Mouse (Mus musculus): Measurements from ENCODE around the gene P2rx6. TPM values are rescaled to one million over a fixed set of nuclear protein-coding genes. Genes with fewer than 3 reads are reported as not detected.
"Not testable (repeated sequence)": the region's sequence is repeated elsewhere in the genome, so short reads cannot be mapped to it uniquely, and the experiment has no call there.

Gene P2rx6
- polyA plus RNA-seq, 1 experiment from 2014 or later = 0.27 TPM

DNA sequence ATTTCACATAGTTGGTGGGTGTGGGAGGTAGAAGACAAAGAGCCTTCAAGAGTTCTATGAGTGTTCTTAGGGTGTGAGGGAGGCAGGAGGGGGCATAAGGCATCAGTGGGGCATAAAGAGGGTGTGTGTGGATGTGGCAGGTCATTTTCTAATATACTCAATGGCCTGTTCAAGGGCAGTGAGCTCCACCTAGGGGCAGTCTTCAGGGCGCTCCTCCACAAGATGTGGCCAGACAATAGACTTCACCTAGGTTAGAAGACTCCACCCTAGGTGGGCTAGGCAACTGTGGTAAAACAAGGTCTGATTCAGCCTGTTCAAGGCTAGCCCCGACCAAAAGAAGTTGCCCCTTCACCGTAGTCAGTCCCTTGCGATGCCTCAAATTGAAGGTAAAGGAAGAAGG lies 29.4 kb upstream of the P2rx6 start:
- H3K36me3 ChIP-seq (ENCODE audit: control insufficient read depth, insufficient read depth, low read length) = peaks cover 19% of the 10 kb centered on the region
- peaks cover 12% of the 10 kb centered on the region for H3K4me1 ChIP-seq (ENCODE audit: control insufficient read depth, insufficient read depth, low read length)
- H3K9ac ChIP-seq (ENCODE audit: low read depth, low read length) = no peak overlapping the region
- H3K27ac ChIP-seq (ENCODE audit: low read depth, low read length) = no peak overlapping the region
- 49% methylated on average over 4 of the region's 4 CpGs for WGBS
- no peaks in the 10 kb centered on the region for H3K27me3 ChIP-seq (ENCODE audit: control insufficient read depth, insufficient read depth, low read length)
- no peaks in the 10 kb centered on the region for H3K9me3 ChIP-seq (ENCODE audit: control insufficient read depth, low read length)
- no peak overlapping the region; the same call in 1 of the 2 replicates for H3K4me2 ChIP-seq (replicated peaks; ENCODE audit: low read depth, low read length)
- ATAC-seq (ENCODE audit: low FRiP score, low TSS enrichment) = no peak
- H3K4me3 ChIP-seq (ENCODE audit: low read length) = no peak overlapping the region

DNA sequence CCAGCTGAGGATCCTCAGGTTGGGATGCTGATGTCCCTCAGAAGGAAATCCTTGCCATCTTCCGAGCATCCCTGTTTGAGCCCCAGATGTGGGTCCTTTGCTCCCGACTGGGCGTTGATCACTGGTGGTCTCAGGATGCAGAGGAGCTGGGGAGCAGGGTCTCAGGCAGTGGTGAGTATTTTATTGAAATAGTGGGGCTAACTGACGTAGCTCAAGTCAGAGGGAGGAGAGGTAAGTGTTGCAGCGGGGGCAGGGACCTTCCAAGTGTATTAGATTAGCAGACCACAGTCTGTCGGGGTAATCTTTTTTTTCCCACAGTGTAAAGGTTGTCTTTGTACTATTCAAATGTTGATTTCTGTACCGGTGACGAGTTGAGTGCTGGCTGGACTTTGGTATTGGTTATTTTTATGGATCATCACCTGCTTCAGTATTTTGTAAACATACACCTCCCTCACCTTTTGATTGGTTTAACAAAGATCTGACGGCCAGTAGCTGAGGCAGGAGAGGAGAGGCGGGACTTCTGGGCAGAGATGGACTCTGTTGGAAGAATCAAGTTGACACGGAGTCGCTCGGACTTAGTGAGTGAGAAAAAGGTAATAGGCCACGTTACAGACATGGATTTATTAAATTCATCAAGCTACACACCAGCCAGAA lies 28.9 kb upstream of the P2rx6 start:
- Histone ChIP-seq H3K4me3 (ENCODE audit: low read length) (no peak overlapping the region), H3K27me3 (ENCODE audit: control insufficient read depth, insufficient read depth, low read length) (no peaks in the 10 kb centered on the region), H3K4me1 (ENCODE audit: control insufficient read depth, insufficient read depth, low read length) (peaks cover 12% of the 10 kb centered on the region), H3K27ac (ENCODE audit: low read depth, low read length) (no peak overlapping the region), H3K9me3 (ENCODE audit: control insufficient read depth, low read length) (no peaks in the 10 kb centered on the region), H3K4me2 (replicated peaks; ENCODE audit: low read depth, low read length) (no peak overlapping the region), H3K36me3 (ENCODE audit: control insufficient read depth, insufficient read depth, low read length) (peaks cover 13% of the 10 kb centered on the region), H3K9ac (ENCODE audit: low read depth, low read length) (no peak overlapping the region)
- 75% methylated on average over 14 of the region's 14 CpGs for WGBS
- no peak for ATAC-seq (ENCODE audit: low FRiP score, low TSS enrichment)

DNA sequence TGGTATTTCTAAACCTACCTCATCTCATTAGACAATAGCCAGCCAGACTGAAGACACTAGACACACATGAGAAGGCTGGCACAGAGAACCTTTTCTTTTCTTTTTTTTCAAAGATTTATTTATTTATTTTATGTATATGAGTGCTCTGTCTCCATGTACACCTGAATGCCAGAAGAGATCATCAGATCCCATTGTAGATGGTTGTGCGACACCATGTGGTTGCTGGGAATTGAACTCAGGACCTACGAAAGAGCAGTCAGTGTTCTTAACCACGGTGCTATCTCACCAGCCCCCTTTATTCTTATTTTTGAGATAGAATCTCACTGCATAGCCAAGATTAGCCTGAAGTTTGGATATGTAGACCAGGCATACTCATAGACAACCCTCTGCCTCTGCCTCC lies 25.1 kb upstream of the P2rx6 start:
- no peak for ATAC-seq (ENCODE audit: low FRiP score, low TSS enrichment)
- Histone ChIP-seq H3K36me3 (ENCODE audit: control insufficient read depth, insufficient read depth, low read length) (no peaks in the 10 kb centered on the region), H3K27me3 (ENCODE audit: control insufficient read depth, insufficient read depth, low read length) (no peaks in the 10 kb centered on the region), H3K4me2 (replicated peaks; ENCODE audit: low read depth, low read length) (no peak overlapping the region), H3K27ac (ENCODE audit: low read depth, low read length) (no peak overlapping the region), H3K9me3 (ENCODE audit: control insufficient read depth, low read length) (no peaks in the 10 kb centered on the region), H3K4me1 (ENCODE audit: control insufficient read depth, insufficient read depth, low read length) (peaks cover 3% of the 10 kb centered on the region), H3K9ac (ENCODE audit: low read depth, low read length) (no peak overlapping the region), H3K4me3 (ENCODE audit: low read length) (no peak overlapping the region)
- WGBS = 90% methylated on average over 3 of the region's 3 CpGs

DNA sequence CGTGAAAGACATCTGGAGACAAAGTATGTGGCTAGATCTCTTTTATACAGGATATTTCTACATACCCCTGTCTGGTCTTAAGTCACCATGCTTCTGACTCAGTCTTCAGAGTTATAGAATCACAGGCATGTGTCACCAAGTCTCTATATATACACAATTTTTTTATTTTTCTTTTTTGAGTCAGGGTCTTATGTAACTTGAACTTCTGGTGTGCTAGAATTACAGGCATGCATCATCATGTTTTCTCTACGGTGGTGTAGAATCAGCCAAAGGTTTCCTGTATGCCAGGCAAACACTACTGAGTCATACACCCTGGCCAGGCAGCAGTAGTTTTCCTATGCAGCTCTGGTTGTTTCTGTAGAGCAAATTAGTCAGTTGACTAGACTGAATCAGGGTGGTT lies 19.1 kb upstream of the P2rx6 start:
- H3K4me2 ChIP-seq (replicated peaks; ENCODE audit: low read depth, low read length) = no peak overlapping the region
- H3K4me3 ChIP-seq (ENCODE audit: low read length) = no peak overlapping the region
- peaks cover 7% of the 10 kb centered on the region; the same call in 1 of the 2 replicates for H3K27me3 ChIP-seq (ENCODE audit: control insufficient read depth, insufficient read depth, low read length)
- H3K4me1 ChIP-seq (ENCODE audit: control insufficient read depth, insufficient read depth, low read length) = no peaks in the 10 kb centered on the region
- no peaks in the 10 kb centered on the region for H3K9me3 ChIP-seq (ENCODE audit: control insufficient read depth, low read length)
- no peaks in the 10 kb centered on the region for H3K36me3 ChIP-seq (ENCODE audit: control insufficient read depth, insufficient read depth, low read length)
- H3K9ac ChIP-seq (ENCODE audit: low read depth, low read length) = no peak overlapping the region
- H3K27ac ChIP-seq (ENCODE audit: low read depth, low read length) = no peak overlapping the region
- WGBS = 79% methylated on average over 2 of the region's 2 CpGs
- ATAC-seq (ENCODE audit: low FRiP score, low TSS enrichment) = no peak

DNA sequence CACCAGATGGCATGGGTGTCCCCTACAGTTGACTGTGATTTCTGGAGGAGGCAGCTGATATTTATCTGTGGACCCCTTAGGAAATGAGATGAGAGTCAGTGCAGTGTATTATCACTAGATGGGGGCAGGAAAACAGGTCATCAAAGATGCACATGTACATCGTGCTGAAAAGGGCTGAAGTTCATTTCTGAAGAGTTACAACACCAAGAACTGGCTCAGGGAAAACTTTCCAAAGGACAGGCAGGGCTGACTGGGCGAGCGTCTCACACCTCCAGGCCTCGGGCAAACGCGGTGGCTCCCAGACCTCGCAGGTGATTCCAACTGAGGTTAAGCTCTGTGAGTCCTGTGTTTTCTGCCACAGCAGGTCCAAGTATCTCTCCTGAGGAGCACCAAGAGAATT lies 8.8 kb upstream of the P2rx6 start:
- 79% methylated on average over 7 of the region's 7 CpGs for WGBS
- no peaks in the 10 kb centered on the region for H3K27me3 ChIP-seq (ENCODE audit: control insufficient read depth, insufficient read depth, low read length)
- no peak for ATAC-seq (ENCODE audit: low FRiP score, low TSS enrichment)
- no peaks in the 10 kb centered on the region; the same call in 1 of the 2 replicates for H3K4me1 ChIP-seq (ENCODE audit: control insufficient read depth, insufficient read depth, low read length)
- no peak overlapping the region for H3K4me2 ChIP-seq (replicated peaks; ENCODE audit: low read depth, low read length)
- no peak overlapping the region for H3K27ac ChIP-seq (ENCODE audit: low read depth, low read length)
- no peaks in the 10 kb centered on the region for H3K36me3 ChIP-seq (ENCODE audit: control insufficient read depth, insufficient read depth, low read length)
- H3K9ac ChIP-seq (ENCODE audit: low read depth, low read length) = no peak overlapping the region
- H3K4me3 ChIP-seq (ENCODE audit: low read length) = no peak overlapping the region
- H3K9me3 ChIP-seq (ENCODE audit: control insufficient read depth, low read length) = no peaks in the 10 kb centered on the region

DNA sequence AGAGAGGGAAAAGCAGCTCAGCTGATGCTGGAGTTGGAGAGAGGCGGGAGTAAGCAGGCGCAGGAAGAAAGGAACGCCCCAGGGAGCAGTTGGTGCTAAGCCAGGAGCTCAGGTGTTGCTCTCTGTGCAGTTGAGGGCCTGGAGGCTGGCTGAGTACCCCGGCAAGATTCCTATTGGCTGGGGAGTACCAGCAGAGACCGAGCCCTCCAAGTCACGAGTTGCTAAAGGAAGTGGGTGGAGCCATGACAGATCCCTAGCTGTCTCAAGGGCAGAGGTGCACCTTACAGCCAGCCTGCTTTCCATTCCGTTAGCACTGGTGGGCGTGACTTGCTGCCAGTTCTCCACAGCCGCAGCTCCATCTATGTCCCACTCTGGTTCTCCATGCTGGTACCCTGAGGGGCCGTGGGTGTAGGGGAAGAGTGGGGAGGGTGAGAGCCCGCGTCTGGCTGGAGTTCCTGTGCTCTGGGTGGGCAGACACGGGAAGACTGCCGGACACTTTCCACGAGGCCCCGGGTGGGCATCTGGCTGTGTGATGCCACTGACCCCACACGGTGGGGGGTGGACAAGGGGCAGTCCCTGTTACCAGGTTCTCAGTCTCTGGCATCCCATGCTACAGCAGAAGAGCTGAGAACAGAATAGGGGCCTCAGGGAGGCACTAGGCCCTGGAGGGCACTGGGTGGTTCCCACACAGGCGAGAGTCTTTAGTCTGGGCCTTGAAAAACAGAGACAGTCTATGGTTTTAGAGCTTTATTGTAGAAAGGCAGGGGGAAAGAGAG lies 7.6 kb upstream of the P2rx6 start:
- no peaks in the 10 kb centered on the region for H3K9me3 ChIP-seq (ENCODE audit: control insufficient read depth, low read length)
- H3K4me2 ChIP-seq (replicated peaks; ENCODE audit: low read depth, low read length) = peak overlapping the region; percentile 27; the same call in 1 of the 2 replicates
- peaks cover 9% of the 10 kb centered on the region for H3K4me1 ChIP-seq (ENCODE audit: control insufficient read depth, insufficient read depth, low read length)
- H3K27me3 ChIP-seq (ENCODE audit: control insufficient read depth, insufficient read depth, low read length) = no peaks in the 10 kb centered on the region
- H3K4me3 ChIP-seq (ENCODE audit: low read length) = peak overlapping the region; percentile 4; the same call in 1 of the 2 replicates
- 9% methylated on average over 18 of the region's 18 CpGs for WGBS
- peak; percentile 91 for ATAC-seq (ENCODE audit: low FRiP score, low TSS enrichment)
- no peak overlapping the region for H3K27ac ChIP-seq (ENCODE audit: low read depth, low read length)
- no peaks in the 10 kb centered on the region for H3K36me3 ChIP-seq (ENCODE audit: control insufficient read depth, insufficient read depth, low read length)
- H3K9ac ChIP-seq (ENCODE audit: low read depth, low read length) = no peak overlapping the region

DNA sequence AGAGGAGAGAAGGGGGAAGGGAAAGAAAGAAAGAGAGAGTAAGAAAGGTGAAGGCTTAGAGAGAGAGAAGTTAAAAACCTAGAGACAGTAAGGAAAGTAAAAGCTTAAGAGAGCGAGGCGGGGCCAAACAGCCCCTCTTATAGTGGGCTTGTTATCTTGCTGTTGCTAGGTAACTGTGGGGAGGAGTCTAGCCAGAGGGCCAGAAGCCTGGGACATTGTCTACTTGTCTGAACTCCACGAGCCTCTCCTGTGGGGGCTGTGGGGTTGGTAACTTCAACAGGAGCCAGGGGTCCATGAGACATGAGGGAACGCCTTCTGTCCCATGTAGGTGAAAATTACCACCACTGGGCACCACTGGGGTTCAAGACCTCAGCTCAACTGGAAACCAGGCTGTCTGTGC lies 7.0 kb upstream of the P2rx6 start:
- WGBS = 27% methylated on average over 4 of the region's 4 CpGs
- H3K4me1 ChIP-seq (ENCODE audit: control insufficient read depth, insufficient read depth, low read length) = peaks cover 13% of the 10 kb centered on the region
- not testable (repeated sequence) for H3K9ac ChIP-seq (ENCODE audit: low read depth, low read length); H3K4me2 ChIP-seq (replicated peaks; ENCODE audit: low read depth, low read length); H3K4me3 ChIP-seq (ENCODE audit: low read length); H3K36me3 ChIP-seq (ENCODE audit: control insufficient read depth, insufficient read depth, low read length); H3K27me3 ChIP-seq (ENCODE audit: control insufficient read depth, insufficient read depth, low read length); H3K27ac ChIP-seq (ENCODE audit: low read depth, low read length); H3K9me3 ChIP-seq (ENCODE audit: control insufficient read depth, low read length); ATAC-seq (ENCODE audit: low FRiP score, low TSS enrichment)

DNA sequence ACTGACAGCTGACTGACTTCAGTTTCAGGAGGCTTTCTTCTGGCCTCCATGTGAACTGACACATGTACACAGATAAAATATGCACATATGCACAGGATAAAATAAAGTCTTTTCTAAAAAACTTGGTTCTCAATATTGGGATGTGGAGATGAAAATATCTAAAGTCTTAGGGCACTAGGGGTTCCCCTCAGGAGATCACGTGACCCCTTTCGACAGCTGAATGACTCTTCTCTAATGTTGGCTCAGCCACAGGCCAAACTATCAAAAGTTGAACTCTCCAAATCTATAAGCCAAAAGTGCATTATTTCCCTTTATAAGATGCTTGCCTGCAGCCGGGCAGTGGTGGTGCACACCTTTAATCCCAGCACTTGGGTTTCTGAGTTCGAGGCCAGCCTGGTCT lies 5.5 kb upstream of the P2rx6 start:
- H3K4me3 ChIP-seq (ENCODE audit: low read length) = no peak overlapping the region
- H3K9me3 ChIP-seq (ENCODE audit: control insufficient read depth, low read length) = no peaks in the 10 kb centered on the region
- no peak for ATAC-seq (ENCODE audit: low FRiP score, low TSS enrichment)
- H3K9ac ChIP-seq (ENCODE audit: low read depth, low read length) = no peak overlapping the region
- no peak overlapping the region for H3K4me2 ChIP-seq (replicated peaks; ENCODE audit: low read depth, low read length)
- H3K36me3 ChIP-seq (ENCODE audit: control insufficient read depth, insufficient read depth, low read length) = no peaks in the 10 kb centered on the region
- H3K27me3 ChIP-seq (ENCODE audit: control insufficient read depth, insufficient read depth, low read length) = no peaks in the 10 kb centered on the region
- H3K27ac ChIP-seq (ENCODE audit: low read depth, low read length) = no peak overlapping the region
- 84% methylated on average over 4 of the region's 4 CpGs for WGBS
- peaks cover 19% of the 10 kb centered on the region for H3K4me1 ChIP-seq (ENCODE audit: control insufficient read depth, insufficient read depth, low read length)

DNA sequence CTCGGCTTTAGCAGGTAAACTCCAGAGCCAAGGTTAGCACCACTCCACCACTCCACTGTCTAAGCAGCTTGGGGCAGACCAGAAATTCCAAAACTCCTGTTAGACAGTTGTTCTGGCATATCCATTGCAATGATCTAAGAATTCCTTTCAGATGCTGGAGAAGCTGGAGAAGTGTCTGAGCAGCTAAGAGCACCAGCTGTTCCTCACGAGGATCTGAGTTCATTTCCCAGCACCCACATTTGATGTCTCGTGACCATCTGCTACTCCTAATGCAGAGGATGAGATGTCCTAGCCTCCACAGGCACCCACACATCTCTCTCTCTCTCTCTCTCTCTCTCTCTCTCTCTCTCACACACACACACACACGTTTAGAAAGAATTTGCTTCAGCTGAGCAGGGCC lies 4.8 kb upstream of the P2rx6 start:
- WGBS = 58% methylated on average over 4 of the region's 4 CpGs
- Histone ChIP-seq H3K4me1 (ENCODE audit: control insufficient read depth, insufficient read depth, low read length) (peaks cover 19% of the 10 kb centered on the region), H3K27ac (ENCODE audit: low read depth, low read length) (no peak overlapping the region), H3K9me3 (ENCODE audit: control insufficient read depth, low read length) (no peaks in the 10 kb centered on the region), H3K4me2 (replicated peaks; ENCODE audit: low read depth, low read length) (no peak overlapping the region), H3K4me3 (ENCODE audit: low read length) (no peak overlapping the region), H3K27me3 (ENCODE audit: control insufficient read depth, insufficient read depth, low read length) (no peaks in the 10 kb centered on the region), H3K36me3 (ENCODE audit: control insufficient read depth, insufficient read depth, low read length) (no peaks in the 10 kb centered on the region), H3K9ac (ENCODE audit: low read depth, low read length) (no peak overlapping the region)
- no peak for ATAC-seq (ENCODE audit: low FRiP score, low TSS enrichment)

All from kidney, embryonic 14.5 days (tissue).